Mouse (Mus musculus): ENCODE measurements at regions not wholly inside any gene's neighbourhood (a gene's known extent, or its start where the extent isn't known, plus 50 kb on each side); places are given as distances from the start of the nearest gene placed in this dataset.
"Not testable (repeated sequence)": the region's sequence is repeated elsewhere in the genome, so short reads cannot be mapped to it uniquely, and the experiment has no call there.

DNA sequence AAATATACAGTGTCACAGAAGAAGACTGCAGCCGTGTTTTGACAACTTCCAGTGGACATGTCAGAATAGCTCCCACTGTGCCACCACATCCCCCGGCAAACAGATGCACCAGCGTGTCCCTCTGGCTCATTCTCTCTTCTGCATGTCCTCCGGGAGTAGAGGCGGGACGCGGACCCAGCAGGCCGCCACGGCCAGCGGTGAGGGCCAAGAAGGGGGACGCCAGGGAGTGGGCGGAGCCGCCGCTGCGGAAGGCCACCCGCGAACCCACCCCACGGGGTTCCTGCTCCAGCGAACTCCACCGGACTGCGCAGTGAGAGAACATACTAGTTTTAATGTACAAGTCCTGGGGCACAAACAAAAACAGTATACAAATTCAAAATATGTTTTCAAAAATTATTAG, 838.7 kb upstream of the 4930412O13Rik start:
- not testable (repeated sequence) for ATAC-seq (ENCODE audit: low read depth); H3K9me3 ChIP-seq (ENCODE audit: control insufficient read depth, low read length); H3K9ac ChIP-seq (ENCODE audit: low read depth, low read length); H3K36me3 ChIP-seq (ENCODE audit: control insufficient read depth, insufficient read depth, low read length); DNase-seq (ENCODE audit: low spot score); H3K4me3 ChIP-seq (ENCODE audit: low read depth, low read length); H3K4me1 ChIP-seq (ENCODE audit: control insufficient read depth, insufficient read depth, low read length); H3K27ac ChIP-seq (replicated peaks; ENCODE audit: low read depth, low read length); H3K27me3 ChIP-seq (replicated peaks; ENCODE audit: control insufficient read depth, insufficient read depth, low read length); H3K4me2 ChIP-seq (ENCODE audit: low read depth, low read length)
- 57% methylated on average over 20 of the region's 21 CpGs for WGBS

DNA sequence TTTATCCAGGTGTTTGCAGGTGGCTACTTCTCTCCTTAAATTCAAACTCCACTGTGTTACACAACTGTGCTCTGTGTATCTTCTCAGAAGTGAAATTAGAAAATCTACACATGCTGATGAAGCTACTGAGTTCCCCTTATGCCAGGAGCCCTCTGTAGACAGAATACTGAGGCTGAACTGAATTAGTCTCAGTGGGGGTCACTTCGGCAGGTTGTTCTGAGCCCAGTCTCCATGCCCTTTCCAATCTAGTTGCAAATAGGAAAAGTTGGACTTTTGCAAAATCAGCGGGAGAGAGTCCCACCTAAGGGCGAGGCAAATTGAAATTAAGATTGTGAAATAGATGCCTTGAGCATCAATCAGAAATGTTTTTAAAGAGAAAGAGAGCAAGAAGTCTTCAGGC, 833.1 kb upstream of the 4930412O13Rik start:
- 71% methylated on average over 3 of the region's 3 CpGs for WGBS
- Histone ChIP-seq H3K27ac (replicated peaks; ENCODE audit: low read depth, low read length) (no peak overlapping the region), H3K4me3 (ENCODE audit: low read depth, low read length) (no peak overlapping the region), H3K4me2 (ENCODE audit: low read depth, low read length) (no peak overlapping the region), H3K4me1 (ENCODE audit: control insufficient read depth, insufficient read depth, low read length) (no peaks in the 10 kb centered on the region), H3K9ac (ENCODE audit: low read depth, low read length) (no peak overlapping the region), H3K27me3 (replicated peaks; ENCODE audit: control insufficient read depth, insufficient read depth, low read length) (no peaks in the 10 kb centered on the region), H3K36me3 (ENCODE audit: control insufficient read depth, insufficient read depth, low read length) (no peaks in the 10 kb centered on the region), H3K9me3 (ENCODE audit: control insufficient read depth, low read length) (no peaks in the 10 kb centered on the region)
- DNase-seq (ENCODE audit: low spot score): no peak
- no peak for ATAC-seq (ENCODE audit: low read depth)

DNA sequence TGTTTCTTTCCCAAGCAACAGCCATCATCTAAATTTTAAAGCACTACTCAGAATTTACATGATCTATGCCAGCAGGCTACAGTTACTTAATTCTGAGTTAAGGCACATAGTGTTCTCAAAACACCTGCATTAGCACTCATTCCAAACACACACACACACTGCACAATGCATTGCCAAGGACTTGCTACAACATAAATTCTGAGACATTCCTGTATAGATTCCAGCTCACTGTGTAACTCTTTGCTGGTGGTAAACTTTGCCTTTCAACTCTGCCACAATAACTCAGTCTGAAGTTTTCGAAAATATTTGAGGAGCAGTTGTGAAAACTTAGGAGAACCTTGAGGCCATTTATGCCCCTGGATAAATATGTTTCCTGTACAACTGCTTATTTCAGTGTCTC, 807.2 kb upstream of the 4930412O13Rik start:
- Histone ChIP-seq H3K27ac (replicated peaks; ENCODE audit: low read depth, low read length) (no peak overlapping the region), H3K4me1 (ENCODE audit: control insufficient read depth, insufficient read depth, low read length) (no peaks in the 10 kb centered on the region), H3K9me3 (ENCODE audit: control insufficient read depth, low read length) (no peaks in the 10 kb centered on the region), H3K9ac (ENCODE audit: low read depth, low read length) (no peak overlapping the region), H3K4me3 (ENCODE audit: low read depth, low read length) (no peak overlapping the region), H3K27me3 (replicated peaks; ENCODE audit: control insufficient read depth, insufficient read depth, low read length) (no peaks in the 10 kb centered on the region), H3K36me3 (ENCODE audit: control insufficient read depth, insufficient read depth, low read length) (no peaks in the 10 kb centered on the region), H3K4me2 (ENCODE audit: low read depth, low read length) (no peak overlapping the region)
- 62% methylated on average over 1 of the region's 1 CpGs for WGBS
- ATAC-seq (ENCODE audit: low read depth) (no peak), DNase-seq (ENCODE audit: low spot score) (peak; percentile 6)

DNA sequence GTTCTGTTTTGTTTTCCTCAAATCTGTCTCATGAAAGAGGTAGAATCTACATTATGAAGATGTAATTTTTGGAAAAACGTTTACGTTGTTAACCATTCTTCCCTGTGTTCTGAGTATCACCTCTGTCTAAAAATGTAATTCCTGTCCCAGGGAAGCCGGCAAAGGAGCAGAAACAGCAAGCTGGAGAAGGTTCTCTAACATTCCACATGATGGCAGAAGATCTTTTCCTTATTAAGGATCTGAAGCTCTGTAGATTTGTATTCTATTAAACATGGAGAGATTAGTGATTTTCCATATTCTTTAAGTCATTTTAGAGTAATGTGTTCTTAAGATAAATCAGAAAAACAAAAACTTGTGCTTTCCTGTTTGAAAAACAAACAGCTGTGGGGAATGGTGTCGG, 802.9 kb upstream of the 4930412O13Rik start:
- 76% methylated on average over 4 of the region's 4 CpGs for WGBS
- H3K9me3 ChIP-seq (ENCODE audit: control insufficient read depth, low read length): no peaks in the 10 kb centered on the region

DNA sequence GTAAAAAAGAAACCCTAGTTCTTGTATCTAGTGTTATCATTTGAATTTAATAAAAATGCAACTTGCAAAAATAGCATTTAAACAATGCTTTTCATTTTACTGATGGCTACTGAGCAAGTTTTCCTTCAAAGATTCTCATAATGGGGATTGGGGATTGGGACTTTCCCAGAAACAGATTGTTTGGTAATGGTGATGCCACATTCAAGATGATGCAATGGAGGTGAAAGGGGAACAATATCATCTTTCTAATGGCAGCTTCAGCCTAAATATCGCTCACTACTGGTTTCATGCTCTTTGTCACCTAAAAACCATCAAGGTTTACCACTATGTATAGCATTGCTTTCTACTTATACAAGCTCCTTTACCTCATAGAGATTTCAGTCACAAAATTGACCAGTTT, 799.3 kb upstream of the 4930412O13Rik start:
- Histone ChIP-seq H3K9ac (ENCODE audit: low read depth, low read length) (no peak overlapping the region), H3K4me1 (ENCODE audit: control insufficient read depth, insufficient read depth, low read length) (no peaks in the 10 kb centered on the region), H3K4me3 (ENCODE audit: low read depth, low read length) (no peak overlapping the region), H3K9me3 (ENCODE audit: control insufficient read depth, low read length) (no peaks in the 10 kb centered on the region), H3K27me3 (replicated peaks; ENCODE audit: control insufficient read depth, insufficient read depth, low read length) (no peaks in the 10 kb centered on the region), H3K4me2 (ENCODE audit: low read depth, low read length) (no peak overlapping the region), H3K36me3 (ENCODE audit: control insufficient read depth, insufficient read depth, low read length) (no peaks in the 10 kb centered on the region), H3K27ac (replicated peaks; ENCODE audit: low read depth, low read length) (no peak overlapping the region)
- ATAC-seq (ENCODE audit: low read depth): no peak
- DNase-seq (ENCODE audit: low spot score): no peak
- WGBS: 88% methylated on average over 1 of the region's 1 CpGs

More for the DNA sequence above, 802.9 kb upstream of the 4930412O13Rik start:
- Histone ChIP-seq H3K27ac (replicated peaks; ENCODE audit: low read depth, low read length) (no peak overlapping the region), H3K27me3 (replicated peaks; ENCODE audit: control insufficient read depth, insufficient read depth, low read length) (no peaks in the 10 kb centered on the region), H3K9ac (ENCODE audit: low read depth, low read length) (no peak overlapping the region), H3K4me3 (ENCODE audit: low read depth, low read length) (no peak overlapping the region), H3K36me3 (ENCODE audit: control insufficient read depth, insufficient read depth, low read length) (no peaks in the 10 kb centered on the region), H3K4me1 (ENCODE audit: control insufficient read depth, insufficient read depth, low read length) (no peaks in the 10 kb centered on the region), H3K4me2 (ENCODE audit: low read depth, low read length) (no peak overlapping the region)
- no peak for ATAC-seq (ENCODE audit: low read depth)
- peak; percentile 6 for DNase-seq (ENCODE audit: low spot score)

DNA sequence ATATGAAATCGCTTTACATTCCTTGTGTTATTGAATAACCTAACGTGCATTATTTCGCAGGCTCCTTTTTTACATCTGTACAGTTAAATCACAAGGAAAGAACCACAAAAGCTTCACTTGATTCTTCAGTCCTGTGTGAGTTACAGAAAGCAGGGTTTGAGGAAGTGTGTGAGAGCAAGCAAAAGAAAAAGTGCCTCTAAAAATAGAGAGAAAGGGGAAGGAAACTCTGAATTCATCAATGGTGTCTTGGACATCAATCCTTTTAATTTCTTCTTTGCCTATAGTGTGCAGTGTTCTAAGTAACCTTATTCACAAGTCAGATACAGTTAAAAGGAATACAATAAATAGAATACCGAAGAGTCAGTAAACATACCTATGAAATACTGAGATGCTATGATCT, 785.7 kb upstream of the 4930412O13Rik start:
- no peak for DNase-seq (ENCODE audit: low spot score)
- no peak overlapping the region for H3K9ac ChIP-seq (ENCODE audit: low read depth, low read length)
- WGBS: 85% methylated on average over 4 of the region's 4 CpGs
- no peak overlapping the region for H3K4me3 ChIP-seq (ENCODE audit: low read depth, low read length)
- H3K4me1 ChIP-seq (ENCODE audit: control insufficient read depth, insufficient read depth, low read length): no peaks in the 10 kb centered on the region
- ATAC-seq (ENCODE audit: low read depth): no peak
- H3K36me3 ChIP-seq (ENCODE audit: control insufficient read depth, insufficient read depth, low read length): no peaks in the 10 kb centered on the region
- no peak overlapping the region for H3K27ac ChIP-seq (replicated peaks; ENCODE audit: low read depth, low read length)
- H3K9me3 ChIP-seq (ENCODE audit: control insufficient read depth, low read length): no peaks in the 10 kb centered on the region
- H3K4me2 ChIP-seq (ENCODE audit: low read depth, low read length): no peak overlapping the region
- H3K27me3 ChIP-seq (replicated peaks; ENCODE audit: control insufficient read depth, insufficient read depth, low read length): no peaks in the 10 kb centered on the region

DNA sequence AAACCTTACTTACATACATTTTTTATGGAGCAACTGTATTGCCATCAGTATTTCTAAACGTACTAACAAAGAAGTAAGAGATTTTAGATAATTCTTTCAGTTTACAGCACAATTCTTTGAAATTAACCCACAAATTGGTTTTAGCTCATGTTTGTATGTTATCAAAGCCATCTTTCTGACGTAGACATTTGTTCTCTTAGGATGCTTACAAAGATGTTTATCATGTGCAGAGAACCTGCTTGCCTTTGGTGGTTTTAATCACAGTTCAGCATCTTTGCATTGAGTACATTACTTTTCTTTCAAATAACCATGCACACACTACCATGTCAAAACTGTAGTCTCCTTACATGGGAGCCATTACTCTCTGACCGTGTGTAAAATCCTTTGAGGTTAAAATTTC, 764.4 kb upstream of the 4930412O13Rik start:
- Histone ChIP-seq H3K4me1 (ENCODE audit: control insufficient read depth, insufficient read depth, low read length) (no peaks in the 10 kb centered on the region), H3K9me3 (ENCODE audit: control insufficient read depth, low read length) (no peaks in the 10 kb centered on the region), H3K36me3 (ENCODE audit: control insufficient read depth, insufficient read depth, low read length) (no peaks in the 10 kb centered on the region), H3K27ac (replicated peaks; ENCODE audit: low read depth, low read length) (no peak overlapping the region), H3K4me2 (ENCODE audit: low read depth, low read length) (no peak overlapping the region), H3K4me3 (ENCODE audit: low read depth, low read length) (no peak overlapping the region), H3K27me3 (replicated peaks; ENCODE audit: control insufficient read depth, insufficient read depth, low read length) (no peaks in the 10 kb centered on the region), H3K9ac (ENCODE audit: low read depth, low read length) (no peak overlapping the region)
- 72% methylated on average over 3 of the region's 3 CpGs for WGBS
- no peak for ATAC-seq (ENCODE audit: low read depth)
- no peak for DNase-seq (ENCODE audit: low spot score)

DNA sequence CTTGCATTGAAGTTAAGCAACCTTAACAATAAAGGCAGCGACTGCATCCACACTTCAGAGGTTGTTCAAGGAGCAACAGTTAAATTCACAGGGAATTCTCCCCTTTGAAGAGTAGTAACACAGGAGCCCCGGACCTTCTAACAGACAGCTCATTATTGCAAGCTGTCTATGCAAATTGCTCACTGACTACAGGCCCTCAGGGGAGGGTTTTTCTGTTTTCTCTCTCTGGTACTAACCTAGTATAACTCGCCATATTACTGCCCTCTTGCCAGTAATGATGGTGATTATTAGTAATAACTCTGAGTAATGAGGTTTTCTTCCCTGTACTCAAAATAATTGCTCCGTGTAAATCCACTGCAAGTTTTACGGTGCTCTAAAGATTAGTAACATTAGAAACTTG, 763.5 kb upstream of the 4930412O13Rik start:
- Histone ChIP-seq H3K4me2 (ENCODE audit: low read depth, low read length) (no peak overlapping the region), H3K27ac (replicated peaks; ENCODE audit: low read depth, low read length) (no peak overlapping the region), H3K4me1 (ENCODE audit: control insufficient read depth, insufficient read depth, low read length) (no peaks in the 10 kb centered on the region), H3K36me3 (ENCODE audit: control insufficient read depth, insufficient read depth, low read length) (no peaks in the 10 kb centered on the region), H3K4me3 (ENCODE audit: low read depth, low read length) (no peak overlapping the region), H3K9me3 (ENCODE audit: control insufficient read depth, low read length) (no peaks in the 10 kb centered on the region), H3K27me3 (replicated peaks; ENCODE audit: control insufficient read depth, insufficient read depth, low read length) (no peaks in the 10 kb centered on the region), H3K9ac (ENCODE audit: low read depth, low read length) (no peak overlapping the region)
- 36% methylated on average over 5 of the region's 5 CpGs for WGBS
- DNase-seq (ENCODE audit: low spot score): no peak
- ATAC-seq (ENCODE audit: low read depth): no peak

DNA sequence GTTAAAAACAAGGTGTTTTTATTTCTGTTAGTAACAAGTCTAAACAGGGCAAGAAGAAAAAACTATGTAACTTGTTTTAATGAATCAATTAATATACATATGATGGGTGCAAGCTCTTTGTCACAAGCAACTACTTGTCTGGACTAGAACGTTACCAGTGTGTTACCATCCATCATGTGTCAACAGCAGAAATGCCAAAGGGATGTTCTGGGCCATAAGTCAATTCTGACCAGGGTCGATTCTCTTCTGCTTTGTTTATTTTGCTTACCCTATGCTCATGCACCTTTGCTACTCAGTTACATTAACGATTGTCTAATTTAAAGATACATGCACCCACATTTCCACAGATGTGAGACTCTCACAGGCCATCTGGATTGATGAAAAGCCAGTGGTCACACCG, 744.1 kb upstream of the 4930412O13Rik start:
- WGBS: 45% methylated on average over 4 of the region's 4 CpGs
- H3K4me1 ChIP-seq (ENCODE audit: control insufficient read depth, insufficient read depth, low read length): no peaks in the 10 kb centered on the region

More for the DNA sequence above, 744.1 kb upstream of the 4930412O13Rik start:
- no peak for ATAC-seq (ENCODE audit: low read depth)
- no peak for DNase-seq (ENCODE audit: low spot score)
- H3K4me2 ChIP-seq (ENCODE audit: low read depth, low read length): no peak overlapping the region
- no peak overlapping the region for H3K9ac ChIP-seq (ENCODE audit: low read depth, low read length)
- no peaks in the 10 kb centered on the region for H3K9me3 ChIP-seq (ENCODE audit: control insufficient read depth, low read length)
- no peak overlapping the region for H3K27ac ChIP-seq (replicated peaks; ENCODE audit: low read depth, low read length)
- H3K36me3 ChIP-seq (ENCODE audit: control insufficient read depth, insufficient read depth, low read length): no peaks in the 10 kb centered on the region
- no peaks in the 10 kb centered on the region for H3K27me3 ChIP-seq (replicated peaks; ENCODE audit: control insufficient read depth, insufficient read depth, low read length)
- no peak overlapping the region for H3K4me3 ChIP-seq (ENCODE audit: low read depth, low read length)

Measured in embryonic facial prominence, embryonic 14.5 days (tissue).